Mouse (Mus musculus) heart, postnatal 4 days (tissue): Measurements from ENCODE around the gene Tcf20. TPM values are rescaled to one million over a fixed set of nuclear protein-coding genes. Genes with fewer than 3 reads are reported as not detected.
A peak's percentile ranks its signal among the peaks of the same experiment; 100 is the strongest.

ENCODE experiments used
- DNase-seq: peaks from one replicate; pipeline ENCODE4 v3.0.0; 2021
- total RNA-seq, 2 experiments: library from RNA; stranded (reverse); gene quantifications; 2 replicates each; pipeline ENCODE4 v1.2.3; 2021

Tcf20 gene
- total RNA-seq, result 10 to 100 TPM; 71.1 to 78.7 TPM

DNA sequence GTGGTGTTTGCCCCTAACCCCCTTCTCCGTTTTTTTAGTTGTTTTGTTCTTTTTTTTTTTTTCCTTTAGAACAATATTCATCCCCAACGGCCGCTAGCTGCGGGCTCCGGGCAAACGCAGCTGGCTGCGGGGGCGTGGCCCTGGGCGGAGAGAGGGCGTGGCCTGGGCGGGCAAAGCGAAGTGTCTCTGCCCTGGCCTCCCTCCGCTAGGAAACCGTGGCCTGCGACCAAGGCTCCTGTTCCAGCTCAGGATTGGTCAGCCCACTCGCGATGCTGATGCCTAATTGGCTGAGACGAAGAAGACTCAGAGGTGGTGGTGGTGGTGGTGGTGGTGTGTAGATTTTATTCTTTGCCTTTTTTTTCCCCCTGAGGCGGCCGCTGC lies at the start of gene Tcf20:
Gene Tcf20 (minus strand): TSS at position 141 of the 381 bp plus-strand sequence.
- DNase-seq, result peak; percentile 97

DNA sequence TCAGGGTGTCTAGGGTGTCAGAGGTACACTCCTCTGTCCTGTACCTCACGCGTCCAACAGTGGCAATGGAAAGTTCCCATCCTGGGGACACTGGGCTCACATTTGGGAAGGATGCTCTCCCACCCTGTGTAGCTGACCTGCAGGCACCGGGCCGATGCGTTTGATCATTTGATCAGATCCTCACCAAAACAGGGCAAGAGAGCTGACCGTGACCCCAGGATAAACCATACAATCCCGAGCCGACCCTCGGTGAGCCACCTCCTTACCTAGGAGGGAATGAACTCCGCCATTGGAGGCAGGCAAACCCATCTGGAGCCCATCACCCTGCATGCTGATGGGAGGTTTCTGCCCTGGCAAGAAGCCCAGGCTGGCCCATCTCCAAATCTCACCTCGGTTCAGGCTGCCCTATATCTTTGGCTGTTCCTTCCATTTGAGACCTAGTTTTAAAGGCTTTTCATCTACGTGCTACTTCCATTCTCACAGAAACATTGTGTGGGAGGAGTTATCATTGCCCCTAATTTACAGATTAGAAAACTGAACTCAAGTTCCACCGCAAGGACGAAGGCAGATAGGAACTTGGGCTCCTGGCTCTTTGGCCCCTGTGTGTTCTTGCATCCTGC lies 49.3 kb upstream of the Tcf20 start:
- peak; percentile 92 for DNase-seq

DNA sequence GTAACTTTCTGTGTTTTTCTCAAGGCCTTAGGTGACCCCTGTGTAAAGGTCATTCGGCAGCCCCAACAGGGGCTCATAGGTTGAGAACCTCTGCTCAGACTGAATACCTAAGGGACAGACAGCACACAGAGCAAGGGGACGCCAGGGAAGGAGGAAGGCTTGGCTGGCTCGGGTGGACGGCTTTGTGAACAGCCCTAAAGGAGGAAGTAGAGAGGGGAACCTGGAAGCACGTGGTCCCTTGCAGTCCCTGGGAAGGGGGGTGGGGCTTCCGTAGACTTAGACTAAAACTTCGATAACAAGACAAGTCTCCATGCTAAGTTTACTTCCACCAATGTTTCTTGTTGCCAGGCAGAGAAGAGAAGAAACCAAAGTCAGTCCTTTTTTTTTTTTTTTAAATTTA lies 48.4 kb upstream of the Tcf20 start:
- DNase-seq, result no peak

DNA sequence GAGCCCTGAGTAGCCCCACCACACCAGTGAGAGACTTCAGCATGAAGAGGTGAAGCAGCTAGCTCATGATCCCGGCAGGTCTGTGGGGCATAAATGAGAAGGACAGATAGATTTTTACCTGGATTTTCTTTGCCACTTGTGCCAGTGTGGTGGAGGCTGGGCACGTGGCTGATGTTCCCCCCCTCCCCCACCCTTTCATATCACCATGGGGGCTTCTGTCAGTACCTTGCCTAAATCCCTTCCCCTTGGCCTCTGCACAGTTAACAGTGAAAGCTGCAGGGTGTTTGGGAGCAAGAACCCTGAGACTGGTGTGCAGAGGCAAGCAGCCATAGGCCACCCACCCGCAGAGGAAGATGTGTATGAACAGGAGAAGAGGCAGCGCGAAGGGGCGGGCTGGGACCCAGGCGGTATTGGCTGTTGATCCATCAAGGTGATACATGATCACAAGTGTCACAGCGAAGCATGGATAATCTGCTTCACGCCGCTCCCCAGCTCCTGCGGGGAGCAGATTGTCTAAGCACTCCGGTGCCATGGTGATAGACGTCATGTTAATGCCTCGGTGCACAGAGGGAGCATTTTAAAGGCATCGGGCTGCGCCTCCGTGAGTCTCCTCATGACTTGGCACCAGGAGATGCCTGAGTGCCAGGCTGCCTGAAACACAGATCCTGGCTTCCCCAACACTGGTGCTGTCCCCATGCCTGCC lies 46.8 kb upstream of the Tcf20 start:
- no peak for DNase-seq

DNA sequence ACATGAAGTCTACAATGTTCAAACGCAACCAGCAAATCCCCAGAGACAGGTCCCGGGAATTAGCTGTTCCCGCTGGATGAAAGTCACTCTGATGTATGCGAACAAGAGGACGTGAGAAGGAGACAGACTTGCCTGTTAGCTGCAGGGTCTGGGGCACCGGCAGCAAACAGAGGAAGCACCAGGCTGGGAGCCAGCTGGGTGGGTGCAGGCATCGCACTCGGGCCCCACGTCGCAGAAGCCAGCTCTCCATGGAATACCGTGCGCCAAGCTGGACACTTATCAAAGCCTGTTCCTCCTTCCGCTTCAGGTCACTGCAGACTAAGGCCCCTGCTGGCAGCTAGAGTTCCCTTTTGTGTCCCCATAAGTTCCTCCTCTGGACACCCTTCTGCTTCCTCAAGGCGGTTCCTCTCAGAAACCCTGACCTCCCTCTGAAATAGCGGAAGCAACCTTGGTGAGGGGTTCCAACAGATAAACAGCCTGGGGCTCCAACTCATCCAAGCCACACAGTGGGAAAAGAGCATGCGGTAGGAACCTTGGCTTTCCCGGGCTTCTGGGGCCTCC lies 45.4 kb upstream of the Tcf20 start, which contains the start of gene Nfam1:
Gene Nfam1 (minus strand): TSS at position 326 of the 561 bp plus-strand sequence.
- no peak for DNase-seq

- DNase-seq, result no peak
These were observed 43.2 kb upstream of the Tcf20 start for GRCm38 (mm10) chr15:83030884-83031283.

- DNase-seq, result no peak
These were observed 42.4 kb upstream of the Tcf20 start for GRCm38 (mm10) chr15:83029725-83030718.

DNA sequence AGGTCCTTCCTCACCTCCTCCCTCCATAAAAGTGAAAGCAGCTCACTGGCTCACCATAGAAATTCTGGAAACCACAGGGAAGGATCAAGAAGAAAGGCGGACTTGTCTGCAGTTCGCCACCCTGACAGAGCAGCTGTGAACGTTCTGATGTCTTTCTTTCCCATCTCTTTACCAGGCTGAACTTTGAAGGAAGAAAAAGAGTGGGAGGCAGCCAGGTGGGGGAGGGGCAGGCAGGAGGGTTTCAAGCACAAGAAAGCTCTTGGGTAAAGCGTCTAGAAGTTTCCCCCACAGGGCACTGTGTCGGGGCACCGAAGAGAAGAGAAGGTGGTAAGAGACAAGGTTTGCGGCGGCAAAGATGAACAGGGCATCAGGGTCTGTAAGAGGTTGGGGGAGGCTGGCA lies 38.5 kb upstream of the Tcf20 start:
- DNase-seq, result no peak

- DNase-seq, result peak; percentile 51
These were observed 37.5 kb upstream of the Tcf20 start for GRCm38 (mm10) chr15:83025041-83025760.

GRCm38 (mm10) chr15:83022947-83023346 lies 35.3 kb upstream of the Tcf20 start:
- DNase-seq, result no peak

DNA sequence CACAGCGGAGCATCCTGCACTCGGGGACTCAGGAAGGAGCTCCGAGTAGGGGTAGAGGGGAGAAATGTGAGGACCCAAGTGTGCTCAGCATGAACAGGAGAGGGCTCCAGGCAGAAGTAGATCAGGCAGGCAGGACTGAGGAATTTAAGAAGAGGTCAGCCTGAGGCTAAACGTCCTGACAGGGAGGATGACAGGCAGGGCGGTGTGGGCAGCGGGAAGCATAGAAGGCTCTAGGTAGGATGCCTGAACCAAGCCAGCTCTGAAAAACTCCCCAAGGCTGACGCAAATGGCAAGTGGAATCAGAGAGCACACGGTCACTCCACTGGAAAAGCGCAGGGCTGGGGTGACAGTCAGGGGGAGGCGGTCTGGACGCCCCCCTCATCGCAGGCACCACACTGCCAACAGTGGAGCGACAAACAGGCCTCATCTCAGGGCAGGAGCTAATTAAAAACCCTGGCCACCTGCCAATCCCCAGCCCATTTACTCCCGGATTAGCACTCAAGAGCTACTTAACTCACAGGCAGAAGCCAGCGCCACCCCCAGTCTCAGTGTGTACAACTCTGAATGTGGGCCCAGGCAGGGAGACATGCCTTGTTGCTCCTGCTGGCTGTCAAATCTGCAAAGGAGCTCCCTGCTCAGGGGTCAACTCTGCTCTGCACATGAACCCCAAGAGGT lies 23.5 kb upstream of the Tcf20 start:
- DNase-seq, result peak; percentile 81

GRCm38 (mm10) chr15:83010423-83010822 lies 22.8 kb upstream of the Tcf20 start:
- no peak for DNase-seq

GRCm38 (mm10) chr15:83009532-83009931 lies 21.9 kb upstream of the Tcf20 start:
- DNase-seq, result no peak

DNA sequence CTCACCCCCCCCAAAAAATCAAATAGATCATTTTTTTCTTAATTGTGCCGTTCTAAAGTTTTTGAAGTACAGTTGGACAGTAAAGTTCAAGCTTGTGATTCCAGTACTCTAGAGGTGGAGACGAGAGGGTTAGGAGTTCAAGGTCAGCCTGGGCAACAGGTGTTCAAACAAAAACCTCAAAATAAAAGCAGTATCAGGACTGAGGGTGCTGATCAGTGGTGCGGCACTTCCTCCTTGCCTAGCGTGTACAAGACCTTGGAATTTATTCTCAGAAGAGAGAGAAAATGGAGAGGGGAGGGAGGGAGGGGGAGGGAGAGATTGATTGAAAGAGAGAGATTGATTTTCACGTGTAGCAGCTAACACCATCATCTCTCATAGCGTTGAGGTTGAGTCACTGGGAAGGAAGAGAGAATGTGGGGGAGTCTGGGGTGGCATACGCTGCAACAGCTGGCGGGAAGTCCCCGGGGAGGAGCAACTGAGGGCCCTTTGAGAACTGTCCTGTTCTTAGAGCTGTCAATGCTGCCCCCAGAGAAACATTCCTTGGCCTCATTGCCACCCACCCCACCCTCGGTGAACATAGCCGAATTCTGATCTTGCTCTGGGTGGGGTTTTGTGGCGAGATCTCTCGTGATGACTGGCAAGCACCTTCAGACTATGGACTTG lies 21.2 kb upstream of the Tcf20 start:
- DNase-seq, result no peak

DNA sequence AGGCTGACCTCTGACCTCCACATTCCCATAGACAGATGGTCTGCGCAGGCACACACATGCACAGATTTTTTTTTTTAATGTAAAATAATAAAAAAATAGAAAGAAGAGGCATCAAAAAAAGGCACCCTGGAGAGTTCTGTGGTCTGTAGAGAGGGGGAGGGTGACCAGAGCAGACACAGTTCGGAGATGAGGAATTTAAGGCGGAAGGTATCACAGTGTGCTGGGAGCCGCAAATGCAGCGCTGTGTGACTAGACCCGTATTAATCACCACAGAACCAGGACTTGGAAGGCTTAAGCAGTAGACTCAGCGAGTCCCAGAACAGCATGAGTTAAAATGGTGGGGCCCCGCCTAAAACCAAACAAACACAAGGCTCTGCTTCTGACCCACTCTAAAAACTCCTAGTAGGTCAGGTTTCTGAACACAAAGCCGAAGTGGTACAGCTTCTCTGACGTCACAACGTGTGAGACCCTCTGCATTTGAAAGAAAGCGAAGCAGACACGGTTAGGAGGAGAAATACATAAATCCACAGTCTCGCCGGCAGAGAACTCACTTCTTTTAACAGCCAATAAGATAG lies 19.8 kb upstream of the Tcf20 start:
- DNase-seq, result no peak

DNA sequence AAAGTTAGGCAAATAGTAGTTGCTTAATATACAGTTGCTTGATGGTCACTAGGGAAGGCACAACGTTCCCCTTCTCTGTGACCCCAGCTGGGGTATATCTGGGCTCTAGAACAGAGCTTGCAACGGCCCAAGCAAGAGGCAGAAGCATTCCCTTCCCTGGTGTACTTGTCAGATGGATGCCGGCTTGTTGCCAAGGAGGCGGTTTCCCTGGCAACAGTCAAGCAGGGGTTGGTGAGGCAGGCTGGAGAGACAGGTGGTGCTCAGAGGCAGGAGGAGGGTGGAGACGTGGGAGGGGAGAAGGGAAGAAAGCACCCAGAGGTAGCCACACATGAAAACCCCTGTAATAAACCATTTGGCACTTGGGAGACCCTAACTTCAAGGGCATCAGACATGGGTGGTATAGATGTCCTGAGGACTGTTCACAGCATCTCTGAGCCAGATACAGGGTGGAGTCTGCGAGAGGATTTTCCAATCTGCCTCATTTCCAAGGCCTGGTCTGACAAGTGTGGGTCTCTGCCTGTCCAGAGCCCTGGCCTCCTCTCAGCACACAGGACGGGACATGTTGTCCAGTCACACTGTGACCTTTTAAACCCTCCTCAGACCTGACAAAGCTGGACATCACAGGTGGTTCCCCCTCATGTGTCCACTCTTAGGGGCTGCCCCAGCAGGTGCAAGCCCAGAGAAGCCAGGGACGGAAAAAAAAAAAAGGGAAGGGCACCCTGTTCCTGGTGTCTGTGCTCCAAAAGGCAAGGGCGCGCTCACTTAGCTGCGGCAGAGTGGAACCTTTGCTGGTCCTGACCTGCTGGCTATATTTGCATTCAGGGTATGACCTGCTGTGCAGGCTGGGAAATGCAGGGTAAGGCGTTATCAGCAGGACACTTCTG lies 15.2 kb upstream of the Tcf20 start:
- DNase-seq, result no peak

- no peak for DNase-seq
These were observed 11.1 kb upstream of the Tcf20 start for GRCm38 (mm10) chr15:82998811-82999221.

- no peak for DNase-seq
These were observed 8.8 kb upstream of the Tcf20 start for GRCm38 (mm10) chr15:82996431-82996830.

DNA sequence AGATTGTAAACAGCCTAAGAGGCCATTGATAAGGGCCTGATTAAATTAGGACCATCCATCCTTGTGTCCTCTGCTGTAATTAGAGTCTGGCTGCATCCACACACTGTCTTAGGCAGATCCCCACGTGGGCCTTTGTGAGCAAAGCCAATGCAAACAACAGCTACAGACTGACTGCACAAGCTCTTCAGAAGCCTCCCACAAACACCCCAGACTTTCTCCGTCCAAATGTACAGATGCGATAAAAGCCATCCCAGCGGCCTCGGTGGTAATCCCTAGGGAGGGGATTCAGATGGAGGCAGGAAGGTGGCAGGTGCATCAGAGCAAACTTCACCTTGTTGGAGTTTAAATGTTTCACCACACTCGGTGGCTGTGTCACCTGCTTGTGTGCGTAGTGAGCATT lies 7.6 kb upstream of the Tcf20 start:
- no peak for DNase-seq
